Mouse (Mus musculus) retina, postnatal 1 day (tissue): ENCODE results near the gene Gns.
A peak's percentile ranks its signal among the peaks of the same experiment; 100 is the strongest.
"Not testable (repeated sequence)": the region's sequence is repeated elsewhere in the genome, so short reads cannot be mapped to it uniquely, and the experiment has no call there.

Experiments
- DNase-seq: peaks from one replicate; pipeline ENCODE4 v3.0.0-alpha.2; 2012

Gns gene

GRCm38 (mm10) chr10:121364801-121365564, at the start of gene Gns:
Gns (plus strand) TSS chr10:121365090.
- DNase-seq: peak; percentile 95

- peak; percentile 32 for DNase-seq
Measured at GRCm38 (mm10) chr10:121315321-121316283, 49.3 kb upstream of the Gns start.

- no peak for DNase-seq
Measured at GRCm38 (mm10) chr10:121316361-121316760, 48.5 kb upstream of the Gns start.

GRCm38 (mm10) chr10:121318397-121318950, 46.4 kb upstream of the Gns start:
- DNase-seq: no peak

GRCm38 (mm10) chr10:121323493-121323892, 41.4 kb upstream of the Gns start:
- DNase-seq: no peak

- no peak for DNase-seq
Measured at GRCm38 (mm10) chr10:121326167-121326566, 38.7 kb upstream of the Gns start.

- DNase-seq: peak; percentile 50
Measured at GRCm38 (mm10) chr10:121329586-121329985, 35.3 kb upstream of the Gns start.

- DNase-seq: peak; percentile 72
Measured at GRCm38 (mm10) chr10:121330940-121331339, 34.0 kb upstream of the Gns start.

GRCm38 (mm10) chr10:121334576-121334975, 30.3 kb upstream of the Gns start:
- peak; percentile 71 for DNase-seq

GRCm38 (mm10) chr10:121336536-121336935, 28.4 kb upstream of the Gns start:
- DNase-seq: not testable (repeated sequence)

GRCm38 (mm10) chr10:121340754-121341593, 23.9 kb upstream of the Gns start:
- peak; percentile 79 for DNase-seq

GRCm38 (mm10) chr10:121342260-121342659, 22.6 kb upstream of the Gns start:
- no peak for DNase-seq

- DNase-seq: no peak
Measured at GRCm38 (mm10) chr10:121343867-121344266, 21.0 kb upstream of the Gns start.

GRCm38 (mm10) chr10:121349244-121349643, 15.6 kb upstream of the Gns start:
- DNase-seq: no peak

GRCm38 (mm10) chr10:121350357-121351065, 14.4 kb upstream of the Gns start:
- peak; percentile 83 for DNase-seq

- DNase-seq: peak; percentile 67
Measured at GRCm38 (mm10) chr10:121351066-121351581, 13.8 kb upstream of the Gns start, which contains the start of gene Tbc1d30. Tbc1d30 (minus strand) TSS chr10:121351278.

- peak; percentile 22 for DNase-seq
Measured at GRCm38 (mm10) chr10:121351692-121352290, 13.1 kb upstream of the Gns start.

GRCm38 (mm10) chr10:121360358-121360757, 4.5 kb upstream of the Gns start:
- no peak for DNase-seq

GRCm38 (mm10) chr10:121363201-121363600, 1.7 kb upstream of the Gns start:
- no peak for DNase-seq

GRCm38 (mm10) chr10:121364306-121364705, 584 bp upstream of the Gns start:
- DNase-seq: peak; percentile 14

GRCm38 (mm10) chr10:121365781-121366272, 937 bp downstream of the Gns start:
- DNase-seq: peak; percentile 23
